Mouse (Mus musculus): ENCODE results near the gene Ttc9. TPM values are rescaled to one million over a fixed set of nuclear protein-coding genes. Genes with fewer than 3 reads are reported as not detected.

Ttc9 gene
- polyA plus RNA-seq (2015; fragmentation: Nextera tagmentation; extraction: Ambion mirVana) = 6.1 and 6.8 TPM in 2 replicates

DNA sequence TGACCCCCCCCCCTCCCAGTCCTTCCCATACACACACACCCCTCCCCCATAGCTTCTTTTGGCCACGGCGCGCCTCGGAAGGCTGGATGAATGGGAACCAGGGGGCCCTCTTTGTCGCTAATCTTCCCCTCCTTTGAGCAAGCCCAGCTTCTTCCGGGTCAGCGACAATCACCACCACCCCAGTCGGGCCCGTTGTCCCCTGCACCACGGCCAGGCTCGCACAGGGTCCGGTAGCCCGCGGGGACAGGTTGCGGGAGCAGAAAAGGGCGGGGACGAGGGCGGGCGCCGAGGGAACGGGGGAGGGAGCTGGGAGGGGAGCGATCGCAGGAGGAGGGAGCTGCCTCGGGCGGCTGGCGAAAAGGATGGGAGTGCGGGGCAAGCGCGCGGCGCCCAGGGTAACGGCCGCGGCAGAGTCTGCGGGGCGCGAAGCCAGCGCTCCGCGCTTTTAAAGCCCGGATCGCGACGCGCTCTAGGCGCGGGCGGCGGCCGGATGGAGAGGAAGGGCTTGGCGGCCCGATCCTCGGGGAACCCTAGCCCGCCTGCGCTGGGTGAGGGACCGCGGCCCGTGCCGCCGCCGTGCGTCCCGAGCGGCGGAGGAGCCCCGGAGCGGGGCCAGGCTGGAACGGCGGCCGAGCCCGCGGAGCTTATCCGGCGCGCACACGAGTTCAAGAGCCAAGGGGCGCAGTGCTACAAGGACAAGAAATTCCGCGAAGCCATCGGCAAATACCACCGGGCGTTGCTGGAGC lies at the start of gene Ttc9:
Gene Ttc9 (plus strand): TSS at position 335 of the 746 bp plus-strand sequence.

DNA sequence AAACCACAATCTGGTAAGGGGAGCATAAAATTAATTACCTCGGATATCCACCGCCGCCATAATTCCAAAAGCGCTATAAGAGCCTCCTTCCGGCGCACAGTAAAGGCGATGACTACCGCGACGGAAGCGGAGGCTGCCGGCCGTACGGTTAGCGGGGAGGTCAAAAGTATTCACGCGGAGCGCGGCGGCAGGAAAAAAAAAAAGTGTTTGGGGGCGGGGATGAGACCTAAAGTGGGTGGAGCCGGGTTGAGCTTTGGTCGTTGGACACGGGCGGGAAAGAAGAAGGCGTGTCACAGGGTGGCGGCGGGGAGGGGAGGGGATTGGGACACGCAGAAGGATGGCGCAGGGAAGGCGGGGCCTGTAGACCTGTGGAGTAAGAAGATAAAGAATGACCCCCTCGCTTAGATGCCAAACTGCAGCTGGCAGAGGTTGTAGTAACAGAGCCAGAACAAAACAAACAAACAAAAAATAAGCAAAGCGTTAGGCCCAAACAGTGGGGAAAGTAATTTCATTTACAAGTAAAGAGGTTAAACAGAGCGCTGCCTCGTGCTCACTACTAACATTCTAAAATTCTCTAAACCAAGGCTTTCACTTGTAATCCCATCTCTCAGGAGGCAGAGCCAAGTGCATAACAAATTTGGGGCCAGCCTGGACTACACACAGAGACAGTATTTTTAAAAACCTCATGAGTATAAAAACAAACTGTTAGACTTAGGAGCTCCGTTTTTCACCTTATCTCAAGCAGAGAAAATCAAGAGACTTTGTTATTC lies 36.0 kb upstream of the Ttc9 start, which contains the start of gene Med6:
Gene Med6 (minus strand): TSS at position 107 of the 770 bp plus-strand sequence.

Other genes starting within 250 kb of the Ttc9 start
- 0.14 and 0.27 TPM in 2 replicates for gene Adam4, start 209.3 kb upstream of the Ttc9 start, polyA plus RNA-seq (2015; fragmentation: Nextera tagmentation; extraction: Ambion mirVana)
- gene Cox16, start 146.1 kb upstream of the Ttc9 start, polyA plus RNA-seq (2015; fragmentation: Nextera tagmentation; extraction: Ambion mirVana) = 133 and 141 TPM in 2 replicates
- gene Gm20498, start 98.3 kb upstream of the Ttc9 start, polyA plus RNA-seq (2015; fragmentation: Nextera tagmentation; extraction: Ambion mirVana) = 14.7 and 21.3 TPM in 2 replicates
- gene Synj2bp, start 98.3 kb upstream of the Ttc9 start, polyA plus RNA-seq (2015; fragmentation: Nextera tagmentation; extraction: Ambion mirVana) = 25.7 and 29.2 TPM in 2 replicates
- 0.05 and 0.07 TPM in 2 replicates for gene Adam21, start 62.8 kb upstream of the Ttc9 start, polyA plus RNA-seq (2015; fragmentation: Nextera tagmentation; extraction: Ambion mirVana)
- gene Med6, start 36.2 kb upstream of the Ttc9 start, polyA plus RNA-seq (2015; fragmentation: Nextera tagmentation; extraction: Ambion mirVana) = 35.2 and 39.1 TPM in 2 replicates
- 1.2 TPM in 2 replicates for gene Map3k9, start 149.9 kb downstream of the Ttc9 start, polyA plus RNA-seq (2015; fragmentation: Nextera tagmentation; extraction: Ambion mirVana)
- 6.7 and 7.0 TPM in 2 replicates for gene Pcnx, start 228.8 kb downstream of the Ttc9 start, polyA plus RNA-seq (2015; fragmentation: Nextera tagmentation; extraction: Ambion mirVana)

All from urinary bladder, postnatal 0 days (tissue).